Mouse (Mus musculus) granulocyte monocyte progenitor cell, adult 5-6 weeks (primary cell): ENCODE results near the gene Mbl1. TPM values are rescaled to one million over a fixed set of nuclear protein-coding genes. Genes with fewer than 3 reads are reported as not detected.

Source experiments
- ATAC-seq: replicated peaks from 2 replicates; pipeline ENCODE4 v1.8.0; 2016; ENCODE audit warnings: mild to moderate bottlenecking, moderate TSS enrichment, inconsistent platforms; ENCODE audit not compliant: poor library complexity, severe bottlenecking
- total RNA-seq, 2 experiments: library from RNA; stranded (forward) in 1 of 2; stranded (reverse) in 1 of 2; fragments of 200-712, 200-1000 nt in 1 of 2; fragments of >200 nt in 1 of 2; fragmentation: Nextera tagmentation in 1 of 2; gene quantifications; 2 replicates each; pipeline ENCODE4 v1.2.3; 2014 to 2017

Mbl1 gene
- total RNA-seq, 2 experiments from 2014 or later, result not detected

DNA sequence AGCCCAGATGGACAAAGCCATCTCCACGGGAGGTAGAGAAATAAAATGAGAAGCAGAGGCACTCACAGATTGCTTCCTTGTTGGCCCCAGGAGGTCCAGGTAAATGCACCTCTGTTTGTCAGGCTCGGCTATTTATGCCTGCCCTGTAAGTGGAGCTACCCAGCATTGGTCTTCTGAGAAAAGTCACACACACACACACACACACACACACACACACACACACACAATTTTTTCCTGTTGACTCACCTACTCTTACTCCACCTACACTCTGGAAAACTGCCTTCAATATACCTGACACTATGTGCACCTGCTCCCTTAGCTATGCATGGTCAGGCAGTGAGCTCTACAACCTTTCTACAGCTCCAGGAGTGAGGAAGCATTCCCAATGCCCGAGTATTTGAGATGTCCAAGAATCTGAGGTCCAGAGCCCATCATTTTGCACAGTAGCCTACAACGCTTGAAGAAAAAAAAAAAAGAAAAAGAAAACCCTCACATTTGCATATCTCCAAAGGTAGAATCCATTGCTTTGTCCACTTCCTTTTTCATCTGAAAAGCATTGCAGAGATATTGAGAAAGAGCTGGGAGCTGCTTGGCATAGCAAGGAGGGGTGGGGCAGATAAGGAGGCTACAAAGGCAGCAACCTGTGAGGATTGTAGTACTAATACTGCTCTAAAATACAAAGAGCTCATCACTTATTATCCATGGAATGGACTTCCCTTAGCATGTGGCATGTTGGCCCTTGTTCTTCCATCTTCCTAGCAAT, 34.0 kb downstream of the Mbl1 start, which contains the start of gene Sftpd:
Gene Sftpd (minus strand): TSS at position 91 of the 763 bp plus-strand sequence.
- no peak for ATAC-seq

- ATAC-seq, result no peak
Observed at GRCm38 (mm10) chr14:41189496-41189895, 38.2 kb downstream of the Mbl1 start.

DNA sequence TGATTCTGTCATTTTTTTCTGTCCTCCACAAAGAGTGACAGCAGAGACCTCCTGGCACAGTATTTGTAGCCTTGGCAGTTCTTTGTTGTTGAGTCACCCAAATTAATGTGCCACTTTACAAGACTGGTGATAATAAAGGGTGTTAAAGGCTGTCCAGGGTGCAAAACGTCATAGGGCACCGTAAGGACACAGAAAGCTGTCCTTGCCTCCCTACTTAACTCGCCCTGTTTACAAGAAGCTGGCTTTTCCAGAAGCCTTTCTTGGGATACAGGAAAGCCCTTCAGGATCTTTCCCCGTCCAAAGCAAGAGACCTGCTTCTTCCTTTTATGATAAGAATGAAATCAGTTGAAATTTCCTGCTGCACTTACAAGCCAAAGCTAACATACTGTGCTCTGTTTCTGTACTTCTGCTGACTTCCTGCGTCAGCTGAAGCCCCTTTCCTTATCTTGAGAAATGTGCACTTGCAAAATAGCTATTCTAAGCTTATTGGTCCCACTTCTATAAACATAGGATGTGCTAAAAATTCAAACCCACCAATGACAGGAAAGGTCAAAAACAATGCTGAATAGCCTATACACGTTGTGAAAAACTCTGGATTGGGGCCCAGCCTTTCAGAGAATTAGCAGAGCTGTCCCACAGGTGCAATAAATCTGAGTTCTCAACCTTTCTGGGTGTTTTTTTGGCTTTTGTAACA, 46.9 kb downstream of the Mbl1 start:
- ATAC-seq, result no peak

Other genes with a start within 250 kb of the Mbl1 start
- gene Tspan14, start 184.7 kb upstream of the Mbl1 start, total RNA-seq (2014; fragmentation: Nextera tagmentation), result 44.0 and 48.2 TPM in 2 replicates
- 37.8 and 40.1 TPM in 2 replicates for gene Tspan14, start 184.7 kb upstream of the Mbl1 start, total RNA-seq (2017)
- gene Fam213a, start 137.7 kb upstream of the Mbl1 start, total RNA-seq (2014; fragmentation: Nextera tagmentation), result 7.5 and 11.0 TPM in 2 replicates
- 10.6 and 11.6 TPM in 2 replicates for gene Fam213a, start 137.7 kb upstream of the Mbl1 start, total RNA-seq (2017)
- not detected in 2 replicates for gene Dydc2, start 82.2 kb upstream of the Mbl1 start, total RNA-seq (2014; fragmentation: Nextera tagmentation)
- not detected in 2 replicates for gene Dydc2, start 82.2 kb upstream of the Mbl1 start, total RNA-seq (2017)
- gene Dydc1, start 78.5 kb upstream of the Mbl1 start, total RNA-seq (2014; fragmentation: Nextera tagmentation), result not detected in 2 replicates
- not detected in 2 replicates for gene Dydc1, start 78.5 kb upstream of the Mbl1 start, total RNA-seq (2017)
- gene Mat1a, start 46.4 kb upstream of the Mbl1 start, total RNA-seq (2014; fragmentation: Nextera tagmentation), result not detected in 2 replicates
- not detected in 2 replicates for gene Mat1a, start 46.4 kb upstream of the Mbl1 start, total RNA-seq (2017)
- gene Sftpa1, start 19.7 kb upstream of the Mbl1 start, total RNA-seq (2014; fragmentation: Nextera tagmentation), result not detected in 2 replicates
- not detected in 2 replicates for gene Sftpa1, start 19.7 kb upstream of the Mbl1 start, total RNA-seq (2017)
- gene Sftpd, start 33.7 kb downstream of the Mbl1 start, total RNA-seq (2014; fragmentation: Nextera tagmentation), result not detected in 2 replicates
- not detected in 2 replicates for gene Sftpd, start 33.7 kb downstream of the Mbl1 start, total RNA-seq (2017)
- not detected in 2 replicates for gene Gm2832, start 127.3 kb downstream of the Mbl1 start, total RNA-seq (2014; fragmentation: Nextera tagmentation)
- not detected in 2 replicates for gene Gm2832, start 127.3 kb downstream of the Mbl1 start, total RNA-seq (2017)
- gene Gm5798, start 197.2 kb downstream of the Mbl1 start, total RNA-seq (2014; fragmentation: Nextera tagmentation), result not detected in 2 replicates
- not detected in 2 replicates for gene Gm5798, start 197.2 kb downstream of the Mbl1 start, total RNA-seq (2017)
- not detected in 2 replicates for gene Gm7945, start 234.9 kb downstream of the Mbl1 start, total RNA-seq (2014; fragmentation: Nextera tagmentation)
- gene Gm7945, start 234.9 kb downstream of the Mbl1 start, total RNA-seq (2017), result not detected in 2 replicates